Mouse (Mus musculus): ENCODE data around the gene Hoxd12. TPM values are rescaled to one million over a fixed set of nuclear protein-coding genes. Genes with fewer than 3 reads are reported as not detected.

Hoxd12 gene
- polyA plus RNA-seq, 1 experiment from 2014 or later = not detected

DNA sequence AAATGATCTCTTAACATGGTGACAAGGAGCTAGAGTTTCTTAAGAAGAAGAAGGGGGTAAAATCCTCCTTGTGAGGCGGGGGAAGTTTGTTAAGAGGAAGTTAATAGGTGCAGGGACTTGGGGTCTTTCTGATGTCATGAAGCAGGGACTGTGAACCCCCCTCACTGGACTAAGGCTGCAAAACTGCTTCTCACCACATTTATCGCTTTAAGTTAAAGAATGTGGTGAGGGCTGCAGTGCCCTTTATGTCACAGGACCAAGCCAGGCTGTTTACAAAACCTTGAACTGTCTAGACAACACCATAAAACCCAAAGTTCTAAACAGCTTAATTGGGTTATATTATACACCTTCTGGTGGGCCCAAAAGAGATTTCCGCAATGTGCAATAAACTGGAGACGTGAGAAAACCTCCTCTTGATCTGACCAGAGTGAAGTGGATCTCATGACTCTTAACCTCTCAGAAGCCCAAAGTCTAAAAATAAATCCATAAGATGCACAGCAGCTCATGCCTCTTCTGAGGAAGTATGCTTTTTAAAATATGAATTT lies 10.3 kb downstream of the Hoxd12 start:
- Histone ChIP-seq H3K4me3 (replicated peaks) (no peak overlapping the region), H3K4me1 (peaks cover 16% of the 10 kb centered on the region), H3K36me3 (no peaks in the 10 kb centered on the region), H3K9ac (no peak overlapping the region), H3K4me2 (replicated peaks) (no peak overlapping the region), H3K27ac (replicated peaks) (no peak overlapping the region), H3K9me3 (replicated peaks) (no peaks in the 10 kb centered on the region), H3K27me3 (peaks cover 97% of the 10 kb centered on the region)
- no peak for ATAC-seq (ENCODE audit: insufficient number of reproducible peaks, low FRiP score, low TSS enrichment, low read depth)
- 11% methylated on average over 4 of the region's 4 CpGs for WGBS

DNA sequence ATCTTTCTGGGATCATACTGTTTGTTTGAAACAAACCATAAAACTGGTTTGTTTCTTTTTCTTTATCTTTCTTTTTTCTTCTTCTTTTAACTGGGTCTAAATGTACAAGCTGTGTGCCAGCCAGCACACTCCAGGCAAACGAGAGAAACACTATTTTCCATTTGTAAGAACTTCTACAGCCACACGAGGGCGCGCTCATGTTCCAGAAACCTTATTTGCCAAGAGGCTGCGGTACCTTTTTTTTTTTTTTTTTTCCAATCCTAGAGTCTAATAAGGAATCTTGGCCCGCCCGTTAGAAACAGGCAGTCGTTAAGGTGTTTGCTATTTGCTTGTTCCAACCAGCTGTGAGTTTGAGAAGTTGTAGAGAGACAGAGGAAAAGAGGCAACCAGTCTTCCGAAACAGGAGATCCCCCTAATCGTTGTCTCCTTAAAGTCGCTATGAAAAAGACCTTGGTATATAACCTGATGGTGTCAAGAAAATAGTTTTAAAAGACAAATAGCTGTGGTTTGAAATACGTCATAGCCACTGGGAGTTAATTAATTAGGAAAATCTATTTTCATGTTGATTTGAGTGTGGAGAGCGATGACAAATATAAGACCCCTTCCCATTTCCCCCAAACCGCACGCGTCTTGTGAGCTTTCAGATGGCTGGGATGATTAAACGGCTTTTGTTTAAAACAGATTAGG lies 11.6 kb downstream of the Hoxd12 start:
- H3K4me3 ChIP-seq (replicated peaks) = no peak overlapping the region
- H3K4me2 ChIP-seq (replicated peaks) = no peak overlapping the region
- peaks cover 16% of the 10 kb centered on the region for H3K4me1 ChIP-seq
- no peaks in the 10 kb centered on the region for H3K9me3 ChIP-seq (replicated peaks)
- H3K36me3 ChIP-seq = no peaks in the 10 kb centered on the region
- ATAC-seq (ENCODE audit: insufficient number of reproducible peaks, low FRiP score, low TSS enrichment, low read depth) = no peak
- H3K27me3 ChIP-seq = peaks cover 92% of the 10 kb centered on the region
- WGBS = 5% methylated on average over 17 of the region's 17 CpGs
- H3K9ac ChIP-seq = no peak overlapping the region
- H3K27ac ChIP-seq (replicated peaks) = no peak overlapping the region

DNA sequence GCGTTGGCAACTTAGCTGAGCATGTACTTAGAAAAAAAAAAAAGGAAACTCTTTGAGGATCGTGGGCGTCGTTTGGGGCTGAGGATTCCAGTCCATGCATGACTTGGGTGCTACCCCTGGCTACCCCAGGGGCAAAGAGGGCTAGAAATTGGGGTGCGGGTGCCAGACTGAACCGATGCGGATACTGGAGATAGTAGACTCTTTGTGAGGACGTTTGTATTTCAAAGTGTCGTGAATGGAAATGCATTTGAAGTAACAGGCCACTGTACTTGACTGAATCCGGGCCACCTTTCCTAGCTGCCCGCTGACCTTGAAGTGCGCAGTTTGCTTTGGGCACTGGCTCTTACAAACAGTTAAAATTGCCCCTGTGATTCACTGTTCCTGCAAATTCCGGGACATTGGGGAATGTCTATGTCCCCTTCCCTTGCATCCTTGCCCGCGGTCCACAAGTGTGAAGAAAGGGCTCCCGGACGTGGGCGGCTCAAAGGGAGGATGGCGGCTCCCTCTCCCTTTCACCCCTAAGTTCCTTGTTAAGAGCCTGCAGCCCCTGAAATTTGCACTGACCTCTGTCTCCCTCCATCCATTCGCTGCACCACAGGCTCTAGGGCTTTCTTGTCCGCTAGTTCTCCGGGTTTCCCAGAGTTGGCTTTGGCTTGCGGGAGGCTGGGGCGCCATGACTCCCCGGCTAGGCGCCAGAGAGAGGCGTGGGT lies 12.3 kb downstream of the Hoxd12 start:
- H3K9ac ChIP-seq = no peak overlapping the region

DNA sequence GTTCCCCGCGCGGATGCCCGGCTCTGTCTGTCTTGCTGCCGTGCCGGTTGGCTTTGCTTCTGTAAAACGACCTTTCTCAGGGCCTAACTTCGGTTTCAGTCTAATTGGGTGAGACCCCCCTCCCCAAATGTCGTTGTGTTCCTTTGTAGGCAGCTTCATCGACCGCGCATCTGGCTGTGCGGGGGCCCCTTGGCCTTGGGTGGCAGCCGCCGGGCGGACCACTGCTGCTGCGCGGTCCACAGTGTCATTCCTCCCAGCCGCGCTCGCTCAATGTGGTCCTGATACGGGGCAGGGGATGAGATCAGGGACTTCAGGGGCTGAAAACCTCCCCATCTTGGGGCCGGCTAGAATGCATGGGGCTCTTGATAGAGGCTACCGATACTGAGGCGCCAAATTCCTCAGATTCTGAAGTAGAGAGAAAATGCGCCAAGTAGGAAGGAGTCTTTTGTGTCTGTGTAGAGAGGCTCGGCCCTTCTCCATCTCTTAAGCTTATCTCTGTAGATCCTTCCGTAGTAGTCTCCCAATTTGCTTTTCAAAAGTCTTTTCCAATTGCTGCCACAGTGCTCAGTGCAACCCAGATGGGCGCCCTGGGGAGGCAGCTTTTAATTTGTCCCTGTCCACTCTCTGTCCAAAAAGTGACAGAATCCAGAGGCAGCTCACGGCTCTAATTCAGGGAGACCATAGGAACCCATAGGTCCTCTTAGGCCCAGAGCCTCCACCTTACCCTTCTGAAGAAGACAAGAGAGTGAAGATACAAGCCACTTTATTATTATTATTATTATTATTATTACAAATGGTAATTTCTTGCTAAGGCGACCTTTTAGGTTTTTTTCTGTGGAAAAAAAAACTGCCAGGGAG lies 13.1 kb downstream of the Hoxd12 start:
- Histone ChIP-seq H3K9ac (no peak overlapping the region), H3K9me3 (replicated peaks) (no peaks in the 10 kb centered on the region), H3K27me3 (peaks cover 92% of the 10 kb centered on the region), H3K27ac (replicated peaks) (no peak overlapping the region), H3K36me3 (no peaks in the 10 kb centered on the region), H3K4me3 (replicated peaks) (no peak overlapping the region), H3K4me2 (replicated peaks) (no peak overlapping the region), H3K4me1 (peaks cover under 1% of the 10 kb centered on the region)
- ATAC-seq (ENCODE audit: insufficient number of reproducible peaks, low FRiP score, low TSS enrichment, low read depth) = no peak
- 2% methylated on average over 31 of the region's 31 CpGs for WGBS

More for the DNA sequence above, 12.3 kb downstream of the Hoxd12 start:
- Histone ChIP-seq H3K27ac (replicated peaks) (no peak overlapping the region), H3K4me3 (replicated peaks) (no peak overlapping the region), H3K4me1 (peaks cover 9% of the 10 kb centered on the region), H3K4me2 (replicated peaks) (no peak overlapping the region), H3K27me3 (peaks cover 92% of the 10 kb centered on the region), H3K36me3 (no peaks in the 10 kb centered on the region), H3K9me3 (replicated peaks) (no peaks in the 10 kb centered on the region)
- 2% methylated on average over 27 of the region's 27 CpGs for WGBS
- ATAC-seq (ENCODE audit: insufficient number of reproducible peaks, low FRiP score, low TSS enrichment, low read depth) = no peak

DNA sequence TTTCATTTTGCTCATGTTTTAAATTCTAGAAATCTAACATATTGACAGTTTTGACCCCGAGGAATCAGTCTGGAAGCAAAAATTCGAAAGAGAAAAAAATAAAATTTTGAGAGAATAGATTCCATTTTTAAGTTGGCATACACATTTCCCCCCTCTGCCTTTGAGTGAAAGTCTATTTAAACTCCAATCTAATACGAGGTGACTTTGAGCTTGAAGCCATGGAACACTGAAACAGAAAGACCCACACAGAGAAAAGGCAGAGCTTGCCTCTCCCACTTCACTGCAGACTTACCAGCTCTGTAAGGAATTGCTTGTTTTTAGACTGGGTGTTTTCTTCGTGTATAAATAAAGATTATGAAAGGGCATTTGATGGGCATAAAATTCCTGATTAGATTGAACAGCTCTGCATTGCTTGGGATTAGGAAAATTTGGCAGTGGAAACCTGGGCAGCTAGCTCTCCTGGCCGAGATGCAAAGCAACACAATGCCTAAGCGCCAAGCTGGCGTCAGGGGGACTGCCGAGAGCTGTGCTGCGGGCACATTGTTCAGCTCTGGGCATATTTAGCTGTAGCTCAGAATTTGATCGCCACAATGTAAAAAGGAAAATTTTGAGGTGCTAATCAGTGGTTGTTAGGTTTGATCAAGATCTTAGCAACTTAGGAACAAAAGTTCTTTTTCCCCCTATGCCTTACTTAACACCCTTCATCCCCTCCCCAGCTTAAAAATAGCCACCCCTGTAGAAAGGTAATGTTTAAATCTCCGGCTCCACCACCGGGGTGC lies 14.2 kb downstream of the Hoxd12 start:
- H3K9me3 ChIP-seq (replicated peaks) = no peaks in the 10 kb centered on the region
- H3K4me2 ChIP-seq (replicated peaks) = no peak overlapping the region
- H3K27me3 ChIP-seq = peaks cover 92% of the 10 kb centered on the region
- no peak for ATAC-seq (ENCODE audit: insufficient number of reproducible peaks, low FRiP score, low TSS enrichment, low read depth)
- no peaks in the 10 kb centered on the region for H3K36me3 ChIP-seq
- H3K9ac ChIP-seq = no peak overlapping the region
- no peak overlapping the region for H3K4me3 ChIP-seq (replicated peaks)
- WGBS = 5% methylated on average over 12 of the region's 12 CpGs
- no peaks in the 10 kb centered on the region for H3K4me1 ChIP-seq
- no peak overlapping the region for H3K27ac ChIP-seq (replicated peaks)

DNA sequence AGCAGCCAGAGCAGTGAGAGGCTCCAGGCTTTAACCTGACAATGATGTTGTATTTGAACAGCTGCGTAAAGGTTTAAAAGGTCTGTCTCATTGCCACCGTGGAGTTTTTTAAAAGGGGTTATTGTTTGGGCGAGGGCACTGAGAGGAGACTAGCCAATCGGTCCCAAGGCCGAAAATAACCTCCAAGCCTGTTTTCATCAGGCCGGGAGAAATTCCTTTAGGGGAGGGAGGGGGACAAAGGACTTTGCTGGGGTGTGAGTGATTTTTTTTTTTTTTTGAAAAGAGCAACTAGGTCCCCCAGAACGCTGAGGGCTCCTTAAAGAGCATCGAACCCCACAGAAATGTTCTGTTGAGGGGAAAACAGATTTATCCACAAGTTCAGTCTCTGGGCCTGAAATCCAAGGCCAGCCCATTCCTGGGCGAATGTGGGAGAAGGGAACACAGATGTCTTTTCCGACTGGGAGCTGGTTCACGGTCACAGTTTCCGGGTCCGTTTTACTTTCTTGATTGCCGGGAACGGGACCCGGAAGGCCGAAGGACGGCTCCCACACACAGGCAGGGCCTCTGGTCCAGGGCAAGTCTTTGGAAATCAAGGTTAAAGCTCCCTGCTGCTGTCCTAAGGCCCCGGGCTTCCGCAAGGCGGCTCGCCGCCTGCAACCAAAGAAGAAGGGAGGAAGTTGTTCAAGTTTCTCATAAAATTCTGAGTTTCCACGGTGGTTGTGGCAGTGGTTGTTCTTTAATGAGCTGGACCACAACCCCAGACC lies 14.9 kb downstream of the Hoxd12 start:
- H3K4me3 ChIP-seq (replicated peaks) = no peak overlapping the region
- ATAC-seq (ENCODE audit: insufficient number of reproducible peaks, low FRiP score, low TSS enrichment, low read depth) = no peak
- peaks cover 92% of the 10 kb centered on the region for H3K27me3 ChIP-seq
- H3K9me3 ChIP-seq (replicated peaks) = no peaks in the 10 kb centered on the region
- H3K36me3 ChIP-seq = no peaks in the 10 kb centered on the region
- whole genome bisulfite sequencing = 3% methylated on average over 24 of the region's 24 CpGs
- no peaks in the 10 kb centered on the region for H3K4me1 ChIP-seq
- H3K4me2 ChIP-seq (replicated peaks) = no peak overlapping the region
- H3K9ac ChIP-seq = no peak overlapping the region
- no peak overlapping the region for H3K27ac ChIP-seq (replicated peaks)

DNA sequence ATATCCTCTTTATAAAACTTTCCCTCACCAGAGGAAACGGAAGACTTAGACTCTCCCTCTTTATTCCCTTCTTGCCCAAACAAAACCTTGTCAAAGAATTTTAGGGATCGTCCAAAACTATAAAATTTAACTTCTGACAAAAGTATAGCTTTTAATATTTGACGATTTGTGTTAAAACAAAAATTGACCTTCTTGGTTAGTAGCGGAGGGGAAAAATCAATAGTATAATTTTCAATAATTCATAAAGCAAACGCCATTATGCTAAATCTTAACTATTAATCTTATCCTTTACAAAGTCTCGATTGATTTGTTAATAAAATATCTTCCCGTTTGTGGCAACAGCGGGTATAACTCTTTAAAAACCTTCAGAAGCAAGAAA lies 15.5 kb downstream of the Hoxd12 start:
- Histone ChIP-seq H3K4me1 (no peaks in the 10 kb centered on the region), H3K27me3 (peaks cover 92% of the 10 kb centered on the region), H3K9ac (no peak overlapping the region), H3K9me3 (replicated peaks) (no peaks in the 10 kb centered on the region), H3K36me3 (no peaks in the 10 kb centered on the region), H3K27ac (replicated peaks) (no peak overlapping the region), H3K4me2 (replicated peaks) (no peak overlapping the region), H3K4me3 (replicated peaks) (no peak overlapping the region)
- ATAC-seq (ENCODE audit: insufficient number of reproducible peaks, low FRiP score, low TSS enrichment, low read depth) = no peak
- WGBS = 10% methylated on average over 8 of the region's 8 CpGs

DNA sequence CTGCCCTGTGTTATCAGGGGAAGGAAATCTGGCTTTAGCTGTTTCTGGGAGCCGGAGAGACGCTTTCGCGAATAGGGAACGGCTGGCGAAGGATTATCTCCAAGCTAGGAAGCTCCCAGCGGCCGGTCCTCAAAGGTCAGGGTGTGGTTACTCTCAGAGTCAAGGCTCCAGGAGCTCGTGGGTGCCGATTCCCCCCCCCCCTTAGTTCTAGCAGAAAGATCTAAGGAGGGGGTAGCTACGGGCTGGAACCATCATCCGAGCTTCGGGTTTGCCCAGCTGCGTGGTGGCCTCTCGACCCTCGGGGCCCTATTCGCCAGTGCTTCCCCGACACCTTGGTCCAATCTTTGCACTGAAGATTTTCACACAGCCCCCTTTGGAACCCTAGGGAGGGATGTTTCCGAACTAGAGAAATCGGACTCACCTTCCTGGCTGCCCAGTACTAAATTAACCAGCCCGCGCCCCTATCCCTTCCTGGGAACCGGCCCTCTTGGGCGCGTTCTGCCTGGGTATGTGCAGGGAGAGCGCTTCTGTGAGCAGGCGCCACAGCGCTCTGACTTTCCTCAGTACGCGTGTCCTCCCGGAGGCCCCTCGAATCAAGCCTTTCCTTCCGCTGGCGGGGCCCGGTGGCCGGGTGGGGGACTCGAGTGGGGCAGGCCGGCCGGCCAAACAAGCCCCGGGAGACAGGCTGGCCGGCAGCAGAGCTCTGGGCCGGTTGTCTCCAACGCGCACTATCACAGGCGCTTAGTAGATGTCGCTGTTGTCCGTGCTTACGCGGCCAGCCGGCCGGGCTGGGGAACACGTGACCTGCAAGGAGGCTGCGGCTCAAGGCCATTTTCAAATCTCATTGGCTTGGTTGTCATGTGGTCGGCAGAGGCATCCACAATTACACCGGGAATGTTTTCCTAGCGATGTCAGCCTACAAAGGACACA lies 16.5 kb downstream of the Hoxd12 start, which contains the start of gene Hoxd10:
Hoxd10 (plus strand) TSS at position 903 of the 930 bp plus-strand sequence.
- WGBS = under 1% methylated on average over 56 of the region's 56 CpGs
- Histone ChIP-seq H3K27me3 (peaks cover 94% of the 10 kb centered on the region), H3K36me3 (no peaks in the 10 kb centered on the region), H3K4me2 (replicated peaks) (no peak within 1 kb of the TSS; the same call in 1 of the 2 replicates), H3K27ac (replicated peaks) (no peak within 1 kb of the TSS), H3K9me3 (replicated peaks) (no peaks in the 10 kb centered on the region), H3K4me3 (replicated peaks) (peak within 1 kb of the TSS; percentile 16; the same call in 1 of the 2 replicates), H3K9ac (no peak within 1 kb of the TSS), H3K4me1 (no peaks in the 10 kb centered on the region)
- ATAC-seq (ENCODE audit: insufficient number of reproducible peaks, low FRiP score, low TSS enrichment, low read depth) = no peak

DNA sequence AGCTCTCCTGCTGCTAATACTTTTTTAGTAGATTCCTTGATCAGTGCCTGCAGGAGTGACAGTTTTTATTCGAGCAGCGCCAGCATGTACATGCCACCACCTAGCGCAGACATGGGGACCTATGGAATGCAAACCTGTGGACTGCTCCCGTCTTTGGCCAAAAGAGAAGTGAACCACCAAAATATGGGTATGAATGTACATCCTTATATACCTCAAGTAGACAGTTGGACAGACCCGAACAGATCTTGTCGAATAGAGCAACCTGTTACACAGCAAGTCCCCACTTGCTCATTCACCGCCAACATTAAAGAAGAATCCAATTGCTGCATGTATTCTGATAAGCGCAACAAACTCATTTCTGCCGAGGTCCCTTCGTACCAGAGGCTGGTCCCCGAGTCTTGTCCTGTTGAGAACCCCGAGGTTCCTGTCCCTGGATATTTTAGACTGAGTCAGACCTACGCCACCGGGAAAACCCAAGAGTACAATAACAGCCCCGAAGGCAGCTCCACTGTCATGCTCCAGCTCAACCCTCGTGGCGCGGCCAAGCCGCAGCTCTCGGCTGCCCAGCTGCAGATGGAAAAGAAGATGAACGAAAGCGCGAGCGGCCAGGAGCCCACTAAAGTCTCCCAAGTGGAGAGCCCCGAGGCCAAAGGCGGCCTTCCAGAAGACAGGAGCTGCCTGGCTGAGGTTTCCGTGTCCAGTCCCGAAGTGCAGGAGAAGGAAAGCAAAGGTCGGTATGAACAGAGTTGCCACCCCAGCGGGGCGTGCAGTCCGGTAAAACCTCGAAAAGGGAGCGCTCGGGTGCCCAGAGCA lies 17.4 kb downstream of the Hoxd12 start:
- no peak overlapping the region for H3K27ac ChIP-seq (replicated peaks)
- no peak for ATAC-seq (ENCODE audit: insufficient number of reproducible peaks, low FRiP score, low TSS enrichment, low read depth)
- 0 out of 2 replicates have a peak overlapping the region, but pooled peaks have one; percentile 7 for H3K4me3 ChIP-seq (replicated peaks)
- 3% methylated on average over 35 of the region's 35 CpGs for WGBS
- peaks cover 94% of the 10 kb centered on the region for H3K27me3 ChIP-seq
- H3K9ac ChIP-seq = no peak overlapping the region
- no peaks in the 10 kb centered on the region for H3K36me3 ChIP-seq
- H3K4me2 ChIP-seq (replicated peaks) = no peak overlapping the region
- no peaks in the 10 kb centered on the region for H3K4me1 ChIP-seq
- H3K9me3 ChIP-seq (replicated peaks) = no peaks in the 10 kb centered on the region

All from embryonic facial prominence, embryonic 15.5 days (tissue).